Mouse (Mus musculus) heart, postnatal 0 days (tissue): Measurements from ENCODE around the gene Rbm47. TPM values are rescaled to one million over a fixed set of nuclear protein-coding genes. Genes with fewer than 3 reads are reported as not detected.

Experiments used
- ATAC-seq: fragments of 200-750 bp; cut with Nextera tagmentation; 2 replicates; pipeline ENCODE4 v1.8.0; 2017; ENCODE audit warnings: low read depth, moderate number of reproducible peaks, moderate library complexity; ENCODE audit not compliant: insufficient read depth
- DNase-seq: peaks from one replicate; pipeline ENCODE4 v3.0.0-alpha.2; 2016; ENCODE audit warnings: low spot score
- H3K27ac ChIP-seq: fragments of 300-500 bp; sonication (generic); 2 replicates; pipeline ENCODE4 v1.5.1; 2014; ENCODE audit warnings: low read depth, mild to moderate bottlenecking
- H3K27me3 ChIP-seq: fragments of 300-500 bp; sonication (generic); 2 replicates; pipeline ENCODE4 v1.6.1; 2014; ENCODE audit warnings: low read length, mixed read lengths; ENCODE audit not compliant: control insufficient read depth, insufficient read depth
- H3K36me3 ChIP-seq: fragments of 300-500 bp; sonication (generic); replicated peaks from 2 replicates; pipeline ENCODE4 v1.6.1; 2014; ENCODE audit warnings: low read length, mixed read lengths; ENCODE audit not compliant: control insufficient read depth, insufficient read depth
- H3K4me1 ChIP-seq: fragments of 300-500 bp; sonication (generic); 2 replicates; pipeline ENCODE4 v1.6.1; 2014; ENCODE audit warnings: antibody characterized with exemption; ENCODE audit not compliant: control insufficient read depth, insufficient read depth
- H3K4me2 ChIP-seq: fragments of 300-500 bp; sonication (generic); 2 replicates; pipeline ENCODE4 v1.6.1; 2014; ENCODE audit warnings: low read depth, mild to moderate bottlenecking, low read length, moderate library complexity
- H3K4me3 ChIP-seq: fragments of 300-500 bp; sonication (generic); 2 replicates; pipeline ENCODE4 v1.5.1; 2014; ENCODE audit warnings: low read depth, low read length
- H3K9ac ChIP-seq: fragments of 300-500 bp; sonication (generic); replicated peaks from 2 replicates; pipeline ENCODE4 v1.6.1; 2014; ENCODE audit warnings: low read depth, low read length, mixed read lengths
- H3K9me3 ChIP-seq: fragments of 300-500 bp; sonication (generic); replicated peaks from 2 replicates; pipeline ENCODE4 v1.6.1; 2016; ENCODE audit warnings: low read length; ENCODE audit not compliant: control insufficient read depth
- CTCF ChIP-seq: IDR thresholded peaks from 2 replicates; pipeline ENCODE4 v1.5.1; 2016; ENCODE audit warnings: antibody characterized with exemption, control low read depth, low read depth
- EP300 ChIP-seq: IDR thresholded peaks from 2 replicates; pipeline ENCODE4 v1.6.1; 2016; ENCODE audit warnings: antibody characterized with exemption, low read depth
- WGBS: fragments of 180-500 bp; shearing (Covaris S2); extraction: QIAGEN DNeasy Blood & Tissue Kit; methylation state at CpG from one replicate; pipeline ENCODE4 v1.1.7; 2014; 5-methylcytosine and 5-hydroxymethylcytosine counted together
- polyA plus RNA-seq: library from polyadenylated mRNA; unstranded; fragments of >200 nt; fragmentation: Nextera tagmentation; extraction: Ambion mirVana; gene quantifications from 2 replicates; pipeline ENCODE4 v1.2.1, GENCODE M21; 2015
- total RNA-seq: library from RNA; depleted of rRNA; stranded (reverse); fragments of >200 nt; gene quantifications from 2 replicates; pipeline ENCODE4 v1.2.3, GENCODE M21; 2014; ENCODE audit warnings: low replicate concordance

The Rbm47 gene
- total and polyA plus RNA-seq, 2 experiments from 2014 or later, result 1.1 to 11.2 TPM

DNA sequence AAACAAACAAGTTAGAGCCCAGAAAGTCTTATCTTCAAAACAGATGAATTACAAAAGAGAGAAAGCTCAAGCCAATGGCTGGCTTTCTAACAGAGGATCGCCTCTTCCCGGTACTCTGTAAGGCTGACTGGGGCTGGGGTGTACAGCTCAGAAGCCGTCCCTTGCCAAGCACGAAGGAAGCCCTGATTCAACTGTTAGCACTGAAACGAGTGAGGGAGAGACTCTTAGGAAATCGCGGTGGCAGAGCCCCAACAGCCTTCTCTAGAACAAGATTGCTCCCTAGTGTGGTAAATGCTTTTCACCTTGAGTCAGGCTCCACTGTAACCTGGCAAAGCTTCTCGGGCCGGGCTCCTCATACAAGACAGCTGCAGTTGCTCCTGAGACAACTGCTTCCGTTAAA is 95.5 kb downstream of the Rbm47 start:
- 17% methylated on average over 10 of the region's 10 CpGs for WGBS
- Histone ChIP-seq H3K4me3 (no peak overlapping the region), H3K4me1 (no peaks in the 10 kb centered on the region), H3K9me3 (no peaks in the 10 kb centered on the region), H3K4me2 (peak overlapping the region; percentile 4; the same call in 1 of the 2 replicates), H3K27ac (no peak overlapping the region), H3K36me3 (no peaks in the 10 kb centered on the region), H3K27me3 (no peaks in the 10 kb centered on the region), H3K9ac (no peak overlapping the region)
- no peak for TF ChIP-seq EP300
- no peak for TF ChIP-seq CTCF
- ATAC-seq (no peak), DNase-seq (peak; percentile 13)

DNA sequence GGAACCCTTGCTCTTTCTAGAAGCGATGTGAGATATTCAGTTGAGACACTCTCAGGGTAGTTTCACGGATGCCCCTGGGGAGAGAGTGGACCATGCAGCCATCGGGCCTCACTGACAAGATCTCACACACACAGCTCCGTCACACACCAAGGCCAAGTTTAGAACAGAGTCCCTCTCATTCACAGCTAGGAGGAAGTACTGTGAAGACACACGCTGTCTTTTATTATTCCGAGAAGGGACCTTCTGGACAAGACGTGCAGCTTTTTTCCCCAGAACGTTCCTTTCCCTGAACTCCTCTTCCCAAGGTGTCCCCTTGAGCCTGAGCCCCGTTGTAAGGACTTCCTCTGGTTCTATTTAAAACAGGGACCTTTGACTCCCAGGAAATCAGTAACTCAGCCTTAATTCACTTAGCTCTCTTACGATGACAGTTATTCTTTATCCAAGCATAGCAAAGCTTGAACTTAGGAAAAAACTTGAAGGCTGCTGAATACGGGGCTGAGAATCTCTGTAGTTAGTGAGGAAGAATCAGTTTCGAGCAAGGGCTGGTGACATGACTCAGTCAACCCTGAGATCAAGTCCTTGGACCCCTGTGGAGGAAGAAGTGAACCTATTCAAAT is 96.1 kb downstream of the Rbm47 start:
- Histone ChIP-seq H3K36me3 (no peaks in the 10 kb centered on the region), H3K9ac (no peak overlapping the region), H3K27me3 (no peaks in the 10 kb centered on the region), H3K4me1 (no peaks in the 10 kb centered on the region), H3K27ac (no peak overlapping the region), H3K9me3 (no peaks in the 10 kb centered on the region), H3K4me2 (no peak overlapping the region), H3K4me3 (no peak overlapping the region)
- DNase-seq, result no peak
- TF ChIP-seq CTCF, result no peak
- no peak for TF ChIP-seq EP300
- ATAC-seq, result no peak
- WGBS, result 63% methylated on average over 12 of the region's 12 CpGs

DNA sequence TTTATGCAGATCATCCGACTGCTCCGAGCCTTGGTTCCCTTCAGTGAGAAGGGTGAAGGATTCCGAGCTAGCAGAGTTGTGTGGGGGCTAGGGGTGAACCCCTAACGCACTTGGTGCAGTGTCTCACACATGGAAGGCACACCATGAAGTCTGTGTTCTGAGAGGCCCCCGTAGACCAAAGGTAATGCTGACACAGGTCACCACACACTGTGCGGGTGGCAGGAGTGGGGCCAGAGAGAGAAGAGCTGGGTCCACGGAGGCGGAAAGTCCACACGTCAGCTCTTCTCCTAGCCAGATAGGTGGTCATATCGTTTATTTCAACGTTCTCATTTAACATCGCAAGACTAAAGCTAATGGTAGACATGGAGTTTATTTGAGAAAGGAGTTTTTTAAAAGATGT is 97.0 kb downstream of the Rbm47 start:
- DNase-seq (no peak), ATAC-seq (no peak)
- no peaks in the 10 kb centered on the region for H3K9me3 ChIP-seq
- no peaks in the 10 kb centered on the region for H3K4me1 ChIP-seq
- no peak for TF ChIP-seq CTCF
- TF ChIP-seq EP300, result no peak
- no peaks in the 10 kb centered on the region for H3K27me3 ChIP-seq
- H3K4me2 ChIP-seq, result no peak overlapping the region
- no peak overlapping the region for H3K4me3 ChIP-seq
- WGBS, result 96% methylated on average over 12 of the region's 12 CpGs
- H3K27ac ChIP-seq, result peak overlapping the region; percentile 32; the same call in 1 of the 2 replicates
- H3K36me3 ChIP-seq, result no peaks in the 10 kb centered on the region
- no peak overlapping the region for H3K9ac ChIP-seq

DNA sequence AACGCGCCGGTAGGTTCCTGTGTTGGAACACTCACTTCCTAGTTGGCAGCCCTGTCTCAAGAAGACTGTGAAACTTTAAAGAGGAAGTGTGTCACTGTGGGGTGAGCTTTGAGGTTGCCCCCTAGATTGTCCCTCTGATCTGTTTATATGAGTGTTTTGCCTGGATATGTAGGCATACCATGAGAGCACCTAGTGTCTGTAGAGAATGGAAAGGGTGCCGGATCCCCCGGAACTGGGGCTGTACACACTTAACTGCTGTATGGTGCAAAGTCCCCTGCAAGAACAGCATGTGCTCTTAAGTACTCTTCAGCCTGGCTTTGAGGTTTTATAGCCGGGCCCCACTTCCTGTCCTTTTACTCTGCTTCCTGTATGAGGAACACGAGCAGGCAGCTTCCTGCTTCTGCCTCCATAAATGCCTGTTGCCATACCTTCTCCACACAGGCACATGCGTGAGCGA is 97.9 kb downstream of the Rbm47 start:
- Histone ChIP-seq H3K4me1 (peaks cover 4% of the 10 kb centered on the region), H3K36me3 (no peaks in the 10 kb centered on the region), H3K9me3 (no peaks in the 10 kb centered on the region), H3K9ac (no peak overlapping the region), H3K27me3 (no peaks in the 10 kb centered on the region), H3K27ac (peak overlapping the region; percentile 32; the same call in 1 of the 2 replicates), H3K4me3 (no peak overlapping the region), H3K4me2 (no peak overlapping the region)
- ATAC-seq (peak; percentile 39; the same call in 1 of the 2 replicates), DNase-seq (no peak)
- 77% methylated on average over 9 of the region's 9 CpGs for WGBS
- TF ChIP-seq EP300 (no peak), CTCF (no peak)

DNA sequence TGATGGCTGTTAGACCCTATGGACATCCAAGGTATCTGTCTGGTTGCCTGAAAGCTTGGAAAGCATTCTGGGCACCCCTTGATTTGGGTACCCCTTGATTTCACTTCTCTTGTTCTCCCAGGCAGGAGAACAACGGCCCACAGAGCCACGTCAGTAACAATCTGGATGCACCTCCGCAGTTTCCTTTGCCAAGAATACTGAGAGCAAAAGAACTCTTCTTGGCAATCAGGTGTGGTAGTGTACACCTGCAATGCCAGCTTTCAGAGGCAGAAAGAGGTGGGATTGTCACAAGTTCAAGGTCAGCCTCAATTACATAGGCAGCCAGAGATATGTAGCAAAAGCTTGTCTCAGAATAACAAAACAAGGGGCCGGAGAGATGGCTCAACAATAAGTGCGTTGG is 98.7 kb downstream of the Rbm47 start:
- H3K4me1 ChIP-seq, result peaks cover 7% of the 10 kb centered on the region
- H3K36me3 ChIP-seq, result no peaks in the 10 kb centered on the region
- H3K9ac ChIP-seq, result no peak overlapping the region
- WGBS, result 88% methylated on average over 5 of the region's 5 CpGs
- no peak overlapping the region for H3K4me3 ChIP-seq
- no peaks in the 10 kb centered on the region for H3K9me3 ChIP-seq
- no peak overlapping the region for H3K27ac ChIP-seq
- H3K4me2 ChIP-seq, result no peak overlapping the region
- DNase-seq, result no peak
- no peak for TF ChIP-seq EP300
- TF ChIP-seq CTCF, result no peak
- H3K27me3 ChIP-seq, result no peaks in the 10 kb centered on the region
- no peak for ATAC-seq

DNA sequence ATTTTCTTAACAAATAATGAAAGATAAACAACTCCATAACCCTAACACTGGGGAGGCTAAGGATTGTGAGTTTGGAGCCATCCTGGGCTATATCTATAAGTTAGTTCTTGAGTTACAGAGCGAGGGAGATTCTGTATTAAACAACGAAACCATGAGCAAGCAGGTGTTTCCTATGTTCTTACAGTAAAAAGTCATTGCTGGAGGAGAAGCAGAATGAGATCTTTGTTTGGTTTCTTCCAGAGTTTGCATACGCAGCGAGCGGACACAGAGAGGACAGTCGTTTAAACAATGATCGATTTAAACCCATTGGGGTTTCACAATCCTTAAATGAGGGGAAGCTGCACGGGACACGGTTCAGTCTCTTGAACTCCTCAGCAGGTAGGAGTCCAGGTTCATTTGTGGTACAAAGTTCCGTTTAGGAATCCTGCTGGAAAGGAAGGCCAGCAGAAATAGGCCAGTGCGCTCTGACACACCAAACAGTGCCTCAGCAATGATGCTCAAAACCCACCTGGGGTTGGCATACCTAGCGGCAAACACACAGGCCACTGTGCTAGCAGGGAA is 99.2 kb downstream of the Rbm47 start:
- TF ChIP-seq EP300, result no peak
- no peak for TF ChIP-seq CTCF
- DNase-seq, result no peak

More for the DNA sequence above, 99.2 kb downstream of the Rbm47 start:
- H3K36me3 ChIP-seq, result no peaks in the 10 kb centered on the region
- H3K4me2 ChIP-seq, result no peak overlapping the region
- H3K27ac ChIP-seq, result no peak overlapping the region
- H3K4me1 ChIP-seq, result peaks cover 7% of the 10 kb centered on the region
- no peaks in the 10 kb centered on the region for H3K27me3 ChIP-seq
- H3K9me3 ChIP-seq, result no peaks in the 10 kb centered on the region
- H3K4me3 ChIP-seq, result no peak overlapping the region
- WGBS, result 93% methylated on average over 12 of the region's 12 CpGs
- no peak overlapping the region for H3K9ac ChIP-seq
- no peak for ATAC-seq
